Mouse (Mus musculus) heart, embryonic 11.5 days (tissue): ENCODE measurements around the gene Ube2e2. TPM values are rescaled to one million over a fixed set of nuclear protein-coding genes. Genes with fewer than 3 reads are reported as not detected.

Source experiments
- ATAC-seq: fragments of 200-750 bp; cut with Nextera tagmentation; replicated peaks from 2 replicates; pipeline ENCODE4 v1.8.0; 2017; ENCODE audit warnings: moderate library complexity; ENCODE audit not compliant: insufficient number of reproducible peaks, low FRiP score, low TSS enrichment
- H3K27ac ChIP-seq: fragments of 300-500 bp; sonication (generic); 2 replicates; pipeline ENCODE4 v1.5.1; 2014; ENCODE audit warnings: mild to moderate bottlenecking, low read depth, low read length
- H3K27me3 ChIP-seq: fragments of 300-500 bp; sonication (generic); 2 replicates; pipeline ENCODE4 v1.6.1; 2014; ENCODE audit warnings: mild to moderate bottlenecking, low read length, mixed read lengths; ENCODE audit not compliant: control insufficient read depth, insufficient read depth
- H3K36me3 ChIP-seq: fragments of 300-500 bp; sonication (generic); 2 replicates; pipeline ENCODE4 v1.6.1; 2014; ENCODE audit warnings: mild to moderate bottlenecking, low read length, moderate library complexity, mixed read lengths; ENCODE audit not compliant: control insufficient read depth, insufficient read depth
- H3K4me1 ChIP-seq: fragments of 300-500 bp; sonication (generic); 2 replicates; pipeline ENCODE4 v1.6.1; 2014; ENCODE audit warnings: low read length; ENCODE audit not compliant: control insufficient read depth, insufficient read depth
- H3K4me2 ChIP-seq: fragments of 300-500 bp; sonication (generic); 2 replicates; pipeline ENCODE4 v1.6.1; 2014; ENCODE audit warnings: mild to moderate bottlenecking, moderate library complexity
- H3K4me3 ChIP-seq: fragments of 300-500 bp; sonication (generic); 2 replicates; pipeline ENCODE4 v1.5.1; 2014; ENCODE audit warnings: low read depth, low read length
- H3K9ac ChIP-seq: fragments of 300-500 bp; sonication (generic); 2 replicates; pipeline ENCODE4 v1.6.1; 2014; ENCODE audit warnings: mild to moderate bottlenecking, low read depth, low read length, moderate library complexity
- H3K9me3 ChIP-seq: fragments of 300-500 bp; sonication (generic); replicated peaks from 2 replicates; pipeline ENCODE4 v1.6.1; 2016; ENCODE audit warnings: low read length; ENCODE audit not compliant: control insufficient read depth
- WGBS: fragments of 180-500 bp; shearing (Covaris S2); extraction: QIAGEN DNeasy Blood & Tissue Kit; methylation state at CpG from one replicate; pipeline ENCODE4 v1.1.7; 2014; ENCODE audit not compliant: insufficient replicate concordance; 5-methylcytosine and 5-hydroxymethylcytosine counted together
- polyA plus RNA-seq: library from polyadenylated mRNA; unstranded; fragments of >200 nt; fragmentation: Nextera tagmentation; extraction: Ambion mirVana; gene quantifications from 2 replicates; pipeline ENCODE4 v1.2.1, GENCODE M21; 2014

Ube2e2 gene
- 38.6 and 41.5 TPM in 2 replicates for polyA plus RNA-seq

- H3K27ac ChIP-seq = peak within 1 kb of the TSS; percentile 62
- H3K4me3 ChIP-seq = peak within 1 kb of the TSS; percentile 73
- 4% methylated on average over 22 of the region's 22 CpGs for WGBS
- no peaks in the 10 kb centered on the region for H3K27me3 ChIP-seq
- H3K4me1 ChIP-seq = no peaks in the 10 kb centered on the region
- H3K9ac ChIP-seq = peak within 1 kb of the TSS; percentile 83
- no peaks in the 10 kb centered on the region for H3K9me3 ChIP-seq
- H3K4me2 ChIP-seq = peak within 1 kb of the TSS; percentile 79
- ATAC-seq = peak; percentile 67
- H3K36me3 ChIP-seq = no peaks in the 10 kb centered on the region
These were observed at the start of gene Ube2e2 for GRCm38 (mm10) chr14:18893947-18894445. Ube2e2 (minus strand) TSS chr14:18894267.

- no peak for ATAC-seq
- H3K9ac ChIP-seq = no peak overlapping the region
- H3K4me1 ChIP-seq = no peaks in the 10 kb centered on the region
- H3K4me3 ChIP-seq = no peak overlapping the region
- H3K36me3 ChIP-seq = no peaks in the 10 kb centered on the region
- no peak overlapping the region for H3K4me2 ChIP-seq
- no peaks in the 10 kb centered on the region for H3K27me3 ChIP-seq
- no peak overlapping the region for H3K27ac ChIP-seq
- no peaks in the 10 kb centered on the region for H3K9me3 ChIP-seq
These were observed 46.0 kb upstream of the Ube2e2 start for GRCm38 (mm10) chr14:18940068-18940467.

DNA sequence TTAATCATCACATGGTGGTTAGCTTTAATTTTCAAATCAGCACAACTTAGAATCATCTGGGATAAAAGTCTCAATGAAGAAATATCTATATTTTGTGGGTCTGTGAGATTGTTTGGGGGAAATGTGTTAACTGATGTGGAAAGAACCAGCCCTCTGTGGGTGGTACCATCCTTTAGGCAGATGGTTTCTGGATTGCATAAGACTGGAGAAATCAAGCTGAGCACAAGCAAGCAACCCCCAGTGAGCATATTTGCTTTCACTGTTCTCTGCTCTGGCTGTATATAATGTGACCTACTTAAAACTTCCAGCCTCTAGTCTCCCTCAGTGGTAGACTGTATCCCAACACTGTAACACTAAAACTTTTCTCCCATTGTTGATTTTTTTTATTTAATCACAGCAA lies 9.5 kb upstream of the Ube2e2 start:
- no peak overlapping the region for H3K9ac ChIP-seq
- no peaks in the 10 kb centered on the region for H3K36me3 ChIP-seq
- no peak overlapping the region for H3K4me3 ChIP-seq
- no peak overlapping the region for H3K4me2 ChIP-seq
- no peak overlapping the region for H3K27ac ChIP-seq
- no peaks in the 10 kb centered on the region for H3K9me3 ChIP-seq
- ATAC-seq = no peak
- H3K27me3 ChIP-seq = no peaks in the 10 kb centered on the region
- no peaks in the 10 kb centered on the region for H3K4me1 ChIP-seq

DNA sequence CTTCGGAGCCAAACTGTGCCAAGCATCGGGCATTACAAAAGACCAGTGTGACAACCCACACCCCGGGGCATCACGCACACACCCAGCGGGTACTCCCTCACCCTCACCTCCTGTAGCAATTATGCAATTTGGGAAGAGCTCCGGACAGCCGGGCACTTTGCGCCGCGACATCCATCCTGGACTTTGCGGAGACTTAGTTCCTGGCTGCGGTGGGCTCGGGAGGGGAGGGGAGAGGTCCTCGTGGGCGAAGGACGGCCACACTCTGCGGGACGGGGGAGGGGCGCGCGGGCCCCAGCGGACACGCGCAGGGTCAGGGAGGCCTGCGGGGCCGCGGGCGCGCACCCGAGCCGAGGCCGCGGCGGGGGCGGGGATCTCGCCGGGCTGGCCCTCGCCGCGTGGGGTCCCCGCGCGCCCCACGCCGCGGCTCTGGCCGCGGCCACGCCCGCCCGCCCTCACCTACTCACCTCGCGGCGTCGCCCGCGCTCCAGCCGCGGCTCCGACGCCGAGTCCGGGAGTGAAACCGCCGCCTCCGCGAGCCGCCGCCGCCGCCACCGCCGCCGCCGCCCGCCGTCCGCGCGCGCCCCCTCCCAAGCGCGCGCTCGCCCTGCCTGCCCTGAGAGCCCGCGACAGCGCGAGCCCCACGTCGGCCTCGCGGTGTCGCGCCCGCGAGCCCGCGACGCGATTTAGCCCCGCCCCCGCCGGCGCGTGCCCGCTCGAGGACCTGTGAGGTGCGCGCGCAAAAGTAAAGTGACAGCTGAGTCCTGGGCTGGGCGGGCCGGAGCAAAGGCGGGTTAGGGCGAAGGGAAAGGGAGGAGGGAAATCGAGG lies 733 bp downstream of the Ube2e2 start:
- WGBS = under 1% methylated on average over 67 of the region's 116 CpGs

GRCm38 (mm10) chr14:18889571-18889970 lies 4.5 kb downstream of the Ube2e2 start:
- H3K27me3 ChIP-seq = no peaks in the 10 kb centered on the region
- no peaks in the 10 kb centered on the region for H3K9me3 ChIP-seq
- H3K4me3 ChIP-seq = no peak overlapping the region
- H3K4me2 ChIP-seq = no peak overlapping the region
- H3K4me1 ChIP-seq = no peaks in the 10 kb centered on the region
- WGBS = 68% methylated on average over 5 of the region's 5 CpGs
- no peak overlapping the region for H3K27ac ChIP-seq
- no peak overlapping the region for H3K9ac ChIP-seq
- no peaks in the 10 kb centered on the region for H3K36me3 ChIP-seq
- no peak for ATAC-seq

More for the DNA sequence above, 733 bp downstream of the Ube2e2 start:
- Histone ChIP-seq H3K4me1 (no peaks in the 10 kb centered on the region), H3K9me3 (no peaks in the 10 kb centered on the region), H3K4me2 (peak overlapping the region; percentile 79), H3K27me3 (no peaks in the 10 kb centered on the region), H3K27ac (peak overlapping the region; percentile 62), H3K9ac (peak overlapping the region; percentile 83), H3K4me3 (peak overlapping the region; percentile 73), H3K36me3 (no peaks in the 10 kb centered on the region)
- ATAC-seq = peak; percentile 84

DNA sequence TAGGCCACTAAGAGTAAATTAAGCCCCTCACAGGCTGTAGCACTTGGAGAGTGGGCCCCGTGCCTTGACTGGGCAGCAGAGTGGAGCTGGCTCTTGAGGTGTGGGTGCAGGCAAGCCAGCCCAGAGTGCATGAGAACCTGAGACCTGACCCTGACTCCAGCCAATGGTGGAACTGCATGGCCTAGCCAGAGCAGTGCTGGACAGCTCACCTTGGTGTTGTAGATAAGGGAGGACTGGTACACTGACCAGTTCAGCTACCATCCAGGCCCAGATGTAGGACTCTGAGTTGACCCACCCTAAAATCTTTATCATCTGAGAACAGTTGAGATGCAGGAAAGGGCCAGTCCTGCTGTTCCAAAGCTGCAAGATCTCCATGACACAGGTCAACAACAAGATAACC lies 11.6 kb downstream of the Ube2e2 start:
- H3K9ac ChIP-seq = no peak overlapping the region

GRCm38 (mm10) chr14:18870716-18871115 lies 23.4 kb downstream of the Ube2e2 start:
- 55% methylated on average over 1 of the region's 1 CpGs for WGBS
- H3K4me1 ChIP-seq = no peaks in the 10 kb centered on the region
- H3K9ac ChIP-seq = no peak overlapping the region
- no peak for ATAC-seq
- H3K27ac ChIP-seq = no peak overlapping the region
- no peak overlapping the region for H3K4me2 ChIP-seq
- H3K9me3 ChIP-seq = no peaks in the 10 kb centered on the region
- H3K36me3 ChIP-seq = no peaks in the 10 kb centered on the region
- no peaks in the 10 kb centered on the region for H3K27me3 ChIP-seq
- no peak overlapping the region for H3K4me3 ChIP-seq

More for the DNA sequence above, 11.6 kb downstream of the Ube2e2 start:
- no peak overlapping the region for H3K4me2 ChIP-seq
- no peaks in the 10 kb centered on the region for H3K36me3 ChIP-seq
- H3K27me3 ChIP-seq = no peaks in the 10 kb centered on the region
- WGBS = 65% methylated on average over 1 of the region's 1 CpGs
- H3K4me1 ChIP-seq = no peaks in the 10 kb centered on the region
- H3K9me3 ChIP-seq = no peaks in the 10 kb centered on the region
- no peak overlapping the region for H3K4me3 ChIP-seq
- H3K27ac ChIP-seq = no peak overlapping the region
- ATAC-seq = no peak

DNA sequence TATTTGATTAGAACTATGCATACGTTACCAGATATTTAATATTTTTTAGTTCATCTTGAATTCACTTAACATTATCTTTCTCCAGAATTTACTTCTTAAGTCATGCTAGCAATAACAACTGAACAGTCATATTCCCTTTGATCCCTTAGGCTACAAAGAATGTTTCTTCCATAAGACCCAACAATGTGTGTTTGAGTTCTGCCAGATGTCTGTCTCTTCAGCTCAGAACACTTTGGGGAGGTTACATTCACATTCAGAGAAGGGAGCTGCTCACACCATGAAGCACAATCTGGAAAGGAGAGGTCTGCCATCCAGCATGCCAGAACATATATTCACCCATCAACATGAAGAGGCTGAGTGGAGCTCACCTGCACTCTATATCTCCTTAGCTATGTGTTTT lies 65.4 kb downstream of the Ube2e2 start:
- no peaks in the 10 kb centered on the region for H3K27me3 ChIP-seq
- no peak overlapping the region for H3K4me3 ChIP-seq
- no peaks in the 10 kb centered on the region for H3K9me3 ChIP-seq
- H3K4me1 ChIP-seq = peaks cover 2% of the 10 kb centered on the region; the same call in 1 of the 2 replicates
- no peak for ATAC-seq
- 75% methylated on average over 1 of the region's 1 CpGs for WGBS
- no peak overlapping the region for H3K27ac ChIP-seq
- no peak overlapping the region for H3K4me2 ChIP-seq
- H3K9ac ChIP-seq = no peak overlapping the region
- H3K36me3 ChIP-seq = no peaks in the 10 kb centered on the region

DNA sequence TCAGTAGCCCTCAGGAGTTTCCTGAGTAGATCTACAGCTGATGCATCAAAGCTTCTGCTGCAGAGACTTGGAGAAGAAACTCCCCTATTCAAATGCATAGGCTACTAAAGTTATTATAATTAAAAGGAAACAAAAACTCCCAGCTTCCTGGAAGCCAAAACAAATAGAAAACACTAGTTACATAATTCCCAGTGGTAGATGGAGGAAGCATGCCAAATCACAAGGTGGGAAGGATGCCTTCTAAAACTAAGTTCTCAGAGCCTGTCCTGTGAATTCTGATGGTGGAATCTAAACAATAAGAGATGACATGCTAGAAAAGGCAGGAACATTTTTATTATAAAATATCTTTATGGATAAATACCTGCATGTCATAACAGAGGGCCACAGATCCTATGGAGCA lies 67.3 kb downstream of the Ube2e2 start:
- Histone ChIP-seq H3K4me2 (no peak overlapping the region), H3K27ac (no peak overlapping the region), H3K9me3 (no peaks in the 10 kb centered on the region), H3K9ac (no peak overlapping the region), H3K27me3 (no peaks in the 10 kb centered on the region), H3K4me3 (no peak overlapping the region), H3K4me1 (peaks cover 2% of the 10 kb centered on the region; the same call in 1 of the 2 replicates), H3K36me3 (no peaks in the 10 kb centered on the region)
- no peak for ATAC-seq
